Comparison of ENCODE assay signal across 11 mouse cellular contexts in the genomic region with DNA sequence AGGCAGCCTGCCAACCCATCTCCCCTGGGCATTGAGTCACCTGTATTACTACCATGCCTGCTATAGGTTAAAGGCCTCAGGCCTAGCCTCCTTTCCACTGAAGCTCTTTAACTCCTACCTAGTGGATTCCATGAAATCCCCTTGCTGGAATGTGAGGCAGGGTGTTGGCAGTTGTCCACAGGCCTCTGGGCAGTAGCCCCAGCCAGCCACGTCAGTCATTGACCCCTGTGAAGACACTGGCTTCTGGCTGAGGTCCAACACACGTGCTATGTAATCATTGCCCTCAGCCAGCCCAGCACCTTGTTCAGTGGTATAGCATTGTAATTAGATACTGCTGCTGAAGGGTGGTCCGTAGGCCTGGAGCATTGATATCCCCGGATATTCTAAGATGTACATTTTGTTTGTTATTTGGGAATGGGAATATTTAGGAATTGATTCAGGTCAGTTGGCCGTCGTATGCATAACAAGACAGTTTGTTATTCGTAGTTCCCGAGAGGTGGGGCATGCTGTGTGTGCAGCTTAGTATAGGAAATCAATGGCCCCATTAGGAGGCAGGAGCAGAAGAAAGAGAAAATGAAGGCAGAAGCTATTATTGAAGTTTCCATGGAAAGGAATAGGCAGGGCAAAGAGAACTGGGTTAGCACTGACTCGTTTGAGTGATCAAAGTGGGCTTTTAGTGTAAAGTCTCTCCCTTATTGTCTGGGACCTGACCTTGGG.
DNase-seq lines count a peak whose midpoint lies in the region; ATAC-seq and TF ChIP-seq lines count a peak whose summit lies in the region.
"Had no signal": no experiment of that assay in that cellular context is flagged by ENCODE, and none has a peak within 500 bp of the region (broad histone marks: within the 10 kb centered on the region; RNA-seq: fewer than 3 reads in every experiment).

No protein-coding gene starts in this region.

- no peaks in the 10 kb centered on the region for H3K9me3 ChIP-seq in heart, embryonic 11.5 days (replicated peaks; ENCODE audit: control insufficient read depth, low read length)
- H3K9me3 ChIP-seq in midbrain, embryonic 10.5 days (replicated peaks): no peaks in the 10 kb centered on the region
- H3K9me3 ChIP-seq: embryonic facial prominence, embryonic 12.5 days; G1E; neural tube, embryonic 12.5 days had no signal

- TF ChIP-seq CTCF in gastrocnemius, adult 2 months (IDR thresholded peaks at IDR 0.05): no peak

- no peak overlapping the region for H3K27ac ChIP-seq in gastrocnemius, adult 2 months
- 0 out of 2 replicates have a peak overlapping the region, but pooled peaks have one; percentile 29 for H3K27ac ChIP-seq in heart, embryonic 11.5 days (ENCODE audit: low read depth, low read length)
- H3K27ac ChIP-seq in midbrain, embryonic 10.5 days (replicated peaks): peak overlapping the region; percentile 64; the same call in 1 of the 2 replicates
- H3K27ac ChIP-seq: embryonic facial prominence, embryonic 12.5 days; neural tube, embryonic 12.5 days had no signal

- H3K9ac ChIP-seq in heart, embryonic 11.5 days (ENCODE audit: low read depth, low read length): no peak overlapping the region
- H3K9ac ChIP-seq: embryonic facial prominence, embryonic 12.5 days; neural tube, embryonic 12.5 days had no signal

- H3K27me3 ChIP-seq in heart, embryonic 11.5 days (ENCODE audit: control insufficient read depth, insufficient read depth, low read length): no peaks in the 10 kb centered on the region
- no peaks in the 10 kb centered on the region for H3K27me3 ChIP-seq in midbrain, embryonic 10.5 days (ENCODE audit: low read depth, poor library complexity, severe bottlenecking)
- H3K27me3 ChIP-seq: embryonic facial prominence, embryonic 12.5 days; neural tube, embryonic 12.5 days had no signal

- no peak overlapping the region for H3K4me3 ChIP-seq in gastrocnemius, adult 2 months
- no peak overlapping the region for H3K4me3 ChIP-seq in heart, embryonic 11.5 days (ENCODE audit: low read depth, low read length)
- H3K4me3 ChIP-seq in midbrain, embryonic 10.5 days: no peak overlapping the region
- H3K4me3 ChIP-seq: embryonic facial prominence, embryonic 12.5 days; neural tube, embryonic 12.5 days had no signal

- WGBS in heart, embryonic 11.5 days (ENCODE audit: insufficient replicate concordance): 64% methylated on average over 9 of the region's 9 CpGs
- WGBS in midbrain, embryonic 10.5 days: 37% methylated on average over 9 of the region's 9 CpGs

- H3K36me3 ChIP-seq in heart, embryonic 11.5 days (ENCODE audit: control insufficient read depth, insufficient read depth, low read length): no peaks in the 10 kb centered on the region
- H3K36me3 ChIP-seq in midbrain, embryonic 10.5 days: no peaks in the 10 kb centered on the region
- H3K36me3 ChIP-seq: embryonic facial prominence, embryonic 12.5 days; G1E; neural tube, embryonic 12.5 days had no signal

- DNase-seq in gastrocnemius, adult 2 months: peak; percentile 51
- DNase-seq in gastrocnemius, postnatal 14 days: no peak
- DNase-seq in kidney, adult 9 months: peak; percentile 95
- no peak for DNase-seq in midbrain, embryonic 10.5 days (ENCODE audit: low spot score)
- no peak for DNase-seq in c-Kit-positive CD71-positive TER-119-positive erythroid progenitor cells, embryonic 14.5 days (ENCODE audit: low spot score)
- DNase-seq in right cerebral cortex, adult 18-20 months: no peak
- no peak for DNase-seq in layer of hippocampus, adult 8-10 months (ENCODE audit: low spot score in 2 of 2)

- H3K4me2 ChIP-seq in heart, embryonic 11.5 days: no peak overlapping the region
- H3K4me2 ChIP-seq: embryonic facial prominence, embryonic 12.5 days; neural tube, embryonic 12.5 days had no signal

- no peak; the same call in 1 of the 2 replicates for ATAC-seq in heart, embryonic 11.5 days (replicated peaks; ENCODE audit: insufficient number of reproducible peaks, low FRiP score, low TSS enrichment)

- H3K4me1 ChIP-seq in heart, embryonic 11.5 days (ENCODE audit: control insufficient read depth, insufficient read depth, low read length): peaks cover 29% of the 10 kb centered on the region
- H3K4me1 ChIP-seq in midbrain, embryonic 10.5 days: peaks cover 40% of the 10 kb centered on the region

- intact Hi-C loops in gastrocnemius, adult 2 months (cut with DNase I): loop anchor here (2.0 kb wide), 1 partner anchor 67 kb away; no protein-coding TSS in a partner anchor
- intact Hi-C loops in gastrocnemius, postnatal 14 days (cut with DNase I; ENCODE audit: low total_unique reads): no loop called here

Comparison
In these comparisons a context has a peak if more than half of its experiments do, and no peak if none do; other contexts are left out.
1. DNase-seq: peak in gastrocnemius, adult 2 months (single experiment) and kidney, adult 9 months (single experiment); none in gastrocnemius, postnatal 14 days (single experiment), midbrain, embryonic 10.5 days (single experiment), c-Kit-positive CD71-positive TER-119-positive erythroid progenitor cells, embryonic 14.5 days (single experiment), right cerebral cortex, adult 18-20 months (single experiment) and layer of hippocampus, adult 8-10 months (0 of 2).